Mouse (Mus musculus) bone marrow, adult 2 months (tissue): ENCODE measurements at regions not wholly inside any gene's neighbourhood (a gene's known extent, or its start where the extent isn't known, plus 50 kb on each side); places are given as distances from the start of the nearest gene placed in this dataset.

Experiments used
- CTCF ChIP-seq: fragments of 200-500 bp; IDR thresholded peaks from 2 replicates; pipeline ENCODE4 v1.5.1; 2011; ENCODE audit warnings: low read length, control low read depth; ENCODE audit not compliant: control insufficient read depth, insufficient read depth
- POLR2A ChIP-seq: fragments of 200-500 bp; IDR thresholded peaks from 2 replicates; pipeline ENCODE4 v1.6.1; 2011; ENCODE audit warnings: low read depth, mild to moderate bottlenecking, control low read depth, low read length, borderline replicate concordance; ENCODE audit not compliant: control insufficient read depth

DNA sequence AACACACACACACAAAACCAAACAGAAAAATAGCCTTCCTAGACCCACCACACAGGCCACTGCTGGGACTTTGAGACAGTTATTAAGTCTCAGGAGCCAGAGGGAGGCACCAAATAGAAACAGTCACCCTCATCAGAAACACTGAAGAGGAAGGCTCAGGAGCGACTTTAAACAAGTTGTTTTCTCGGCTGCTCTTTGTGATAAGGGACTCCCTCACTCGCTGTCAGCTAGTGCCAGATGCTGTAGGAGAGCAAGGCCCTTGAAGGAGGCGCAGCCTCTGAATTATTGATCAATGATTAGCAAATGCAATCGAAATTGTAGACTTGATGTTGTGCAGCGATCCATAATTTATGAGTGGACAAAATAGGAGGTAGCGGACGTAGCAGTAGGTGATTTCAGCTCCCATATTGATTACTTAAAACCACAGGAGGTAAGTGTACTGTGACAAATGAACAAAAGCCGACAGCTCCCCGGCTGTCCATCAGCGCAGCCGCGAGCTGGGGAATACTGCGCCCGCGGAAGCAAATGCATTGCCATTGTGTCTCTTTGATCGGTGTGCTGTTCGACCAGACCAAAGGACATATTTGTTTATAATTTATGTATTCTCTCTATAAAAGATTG, 187.4 kb downstream of the Irx2 start:
- TF ChIP-seq POLR2A (no peak), CTCF (no peak)
